Mouse (Mus musculus): ENCODE data around the gene Dirc2.

DNA sequence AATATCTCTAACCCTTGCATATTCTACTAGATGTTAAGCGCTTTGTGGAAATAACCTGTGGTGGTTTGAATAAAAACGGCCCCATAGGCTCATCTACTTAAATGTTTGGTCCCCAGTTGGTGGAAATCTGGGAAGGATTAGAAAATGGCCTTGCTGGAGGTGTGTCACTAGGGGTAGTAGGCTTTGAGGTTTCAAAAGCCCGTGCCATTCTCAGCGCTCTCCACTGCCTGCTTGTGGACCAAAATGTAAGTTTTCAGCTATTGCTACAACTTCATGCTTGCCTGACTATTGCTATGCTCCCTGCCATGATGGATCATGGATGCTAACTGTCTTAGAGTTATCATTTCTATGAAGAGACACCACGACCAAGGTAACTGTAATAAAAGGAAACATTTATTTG lies 2.5 kb upstream of the Dirc2 start:
- TF ChIP-seq CTCF (IDR thresholded peaks at IDR 0.05; ENCODE audit: low read depth) (no peak), EP300 (IDR thresholded peaks at IDR 0.05; ENCODE audit: low read depth) (no peak)
